Mouse (Mus musculus) megakaryocyte, embryonic 14.5 days (primary cell): ENCODE results near the gene Gm8369.

Experiments
- FLI1 ChIP-seq: IDR thresholded peaks from 2 replicates; pipeline ENCODE4 v1.6.1; 2012; ENCODE audit warnings: low read length, inconsistent platforms, mixed read lengths
- GATA1 ChIP-seq: IDR thresholded peaks from 3 replicates; pipeline ENCODE4 v1.6.1; 2012; ENCODE audit warnings: mixed read lengths, low read length, inconsistent platforms, borderline replicate concordance

DNA sequence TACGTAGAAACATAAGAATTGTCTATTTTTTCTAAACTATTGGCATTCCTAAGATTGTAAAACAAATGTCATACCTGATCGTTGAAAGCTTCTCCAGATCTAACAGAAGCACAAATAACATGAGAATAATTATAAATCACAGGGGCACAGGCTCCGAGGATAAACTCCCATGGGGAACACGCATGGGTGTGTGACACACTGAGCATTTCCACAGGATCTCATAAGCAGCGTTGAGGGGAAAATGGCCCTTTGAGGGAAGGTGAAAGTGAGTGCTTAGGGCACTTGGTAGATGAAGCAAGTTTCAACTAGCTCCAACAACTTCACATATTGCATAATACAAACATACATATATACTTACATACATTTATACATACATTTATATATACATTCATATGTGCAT, 41.8 kb upstream of the Gm8369 start:
- TF ChIP-seq FLI1 (no peak), GATA1 (no peak)
